Mouse (Mus musculus): ENCODE results near the gene Fnbp1.

The Fnbp1 gene

DNA sequence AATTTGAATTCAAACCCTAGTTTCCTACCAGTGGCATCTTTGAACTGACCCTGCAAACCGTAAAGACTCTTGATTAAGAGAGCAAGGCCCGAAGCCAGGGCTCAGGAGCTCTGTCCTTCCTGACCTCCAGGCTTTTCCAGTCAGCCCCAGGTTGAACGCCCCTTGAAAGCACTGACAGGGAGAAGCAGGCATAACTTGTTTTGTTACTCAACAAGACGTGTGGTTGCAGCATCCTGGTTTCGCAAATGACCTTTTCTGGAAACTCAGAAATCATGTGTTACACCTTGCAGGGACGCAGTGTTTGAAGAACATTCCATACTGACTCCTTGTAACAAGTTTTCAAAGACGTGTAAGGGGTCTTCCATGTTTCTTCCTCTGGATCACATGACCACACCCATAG lies 5.2 kb upstream of the Fnbp1 start:
- DNase-seq = no peak

DNA sequence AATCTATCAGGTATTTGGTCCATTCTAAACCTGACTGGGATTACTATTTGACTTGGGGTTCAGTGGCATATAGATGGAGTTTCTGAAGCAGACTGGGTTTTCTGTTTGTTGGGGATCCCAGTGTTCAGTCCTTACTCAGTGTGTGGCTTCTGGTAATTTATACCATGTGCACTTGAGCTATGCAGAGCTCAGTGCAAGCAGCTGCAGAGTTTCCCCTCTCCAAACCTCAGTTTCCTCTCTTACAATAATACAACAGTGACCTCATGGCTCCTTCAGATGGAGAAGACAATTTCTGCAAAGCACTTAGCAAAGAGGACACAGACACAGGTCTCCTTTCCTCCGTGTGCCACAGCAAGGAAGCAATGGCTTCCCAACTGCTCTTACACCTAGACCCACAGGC lies 3.1 kb upstream of the Fnbp1 start:
- DNase-seq = no peak

GRCm38 (mm10) chr2:31143768-31144695 lies 2.2 kb upstream of the Fnbp1 start:
- no peak for DNase-seq

GRCm38 (mm10) chr2:31143326-31143725 lies 1.5 kb upstream of the Fnbp1 start:
- DNase-seq = no peak

DNA sequence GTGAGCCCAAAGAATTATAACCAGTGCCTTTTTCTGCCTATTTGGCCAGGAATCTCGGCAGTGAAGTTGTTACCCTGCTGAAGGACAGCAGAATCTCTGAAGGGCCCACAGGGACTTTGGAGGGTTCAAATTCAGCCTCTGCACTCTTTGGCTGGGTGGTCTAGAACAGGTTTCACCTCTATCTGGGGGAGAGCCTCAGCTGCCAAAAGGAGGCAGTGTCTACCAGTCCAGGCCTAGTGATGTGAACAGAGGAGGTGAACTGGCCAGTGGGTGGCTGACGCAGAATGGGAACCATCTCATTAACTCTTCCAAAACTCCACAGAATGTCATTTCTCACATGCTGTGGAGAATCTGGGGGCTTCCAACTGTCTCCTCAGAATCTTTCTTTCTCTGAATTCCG lies 697 bp upstream of the Fnbp1 start:
- DNase-seq = peak in 1 of 2 experiments; percentile 41

GRCm38 (mm10) chr2:31141074-31141866 lies 538 bp downstream of the Fnbp1 start:
- DNase-seq = peak; percentile 46 to 63

DNA sequence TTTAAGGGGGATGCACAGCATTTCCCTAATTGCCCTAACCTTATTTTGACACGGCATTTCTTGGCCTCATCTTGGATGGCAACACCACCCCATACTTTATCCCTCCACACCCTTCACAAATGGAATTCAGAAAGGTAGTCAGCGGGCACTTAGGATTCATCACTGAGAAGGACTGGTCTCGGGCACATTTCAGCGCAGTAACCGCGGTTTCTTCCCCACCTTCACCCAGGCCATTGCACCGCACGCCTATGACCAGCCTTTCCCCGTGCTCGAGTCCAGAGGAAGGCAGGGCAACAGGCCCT lies 1.1 kb downstream of the Fnbp1 start:
- no peak for DNase-seq

- no peak for DNase-seq
These were observed 1.6 kb downstream of the Fnbp1 start for GRCm38 (mm10) chr2:31139991-31140771.

DNA sequence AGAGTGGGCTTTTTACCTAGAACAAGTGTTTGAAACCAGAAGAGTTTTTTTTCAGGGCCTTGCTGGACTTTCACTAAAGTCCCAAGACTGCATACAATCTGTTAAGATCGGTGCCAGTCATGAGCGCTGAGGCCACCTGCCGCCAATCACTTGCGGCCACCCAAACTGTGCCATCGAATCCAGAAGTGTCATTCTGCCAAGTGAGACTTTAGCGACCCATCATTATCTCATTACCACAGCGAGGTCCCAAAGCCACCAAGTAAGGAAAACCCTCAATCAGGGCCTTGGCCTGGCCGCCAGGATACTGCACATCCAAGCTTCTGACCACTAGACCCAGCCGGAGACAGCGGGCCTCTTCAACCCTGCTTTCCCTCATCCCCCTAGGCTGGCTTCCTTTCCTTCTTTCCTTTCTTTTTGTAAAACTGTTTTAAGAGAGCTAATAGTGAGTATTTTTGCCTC lies 2.6 kb downstream of the Fnbp1 start:
- no peak for DNase-seq

- no peak for DNase-seq
These were observed 4.7 kb downstream of the Fnbp1 start for GRCm38 (mm10) chr2:31137018-31137590.

DNA sequence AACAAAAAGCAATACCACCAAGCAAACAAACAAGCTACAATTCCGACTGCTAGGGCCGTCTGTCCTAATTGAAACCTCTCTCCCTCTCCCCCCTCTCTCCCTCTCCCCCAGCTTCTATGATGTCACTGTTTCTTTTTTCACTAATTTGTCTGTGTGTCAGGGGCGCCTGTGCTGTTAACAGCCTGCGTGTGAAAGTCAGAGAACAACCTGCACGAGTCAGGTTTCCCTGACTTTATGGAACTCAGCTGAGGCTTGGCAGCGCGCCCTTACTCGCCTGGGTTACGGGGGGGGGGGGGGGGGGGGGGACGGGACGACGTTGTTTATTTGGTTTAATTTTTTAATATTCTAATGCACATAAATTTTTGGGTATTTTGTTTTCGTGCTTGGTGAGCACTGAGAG lies 5.5 kb downstream of the Fnbp1 start:
- peak in 1 of 2 experiments; percentile 53 for DNase-seq

GRCm38 (mm10) chr2:31135512-31135931 lies 6.3 kb downstream of the Fnbp1 start:
- DNase-seq = peak in 1 of 2 experiments; percentile 35

GRCm38 (mm10) chr2:31133981-31134380 lies 7.8 kb downstream of the Fnbp1 start:
- DNase-seq = no peak

GRCm38 (mm10) chr2:31132682-31133081 lies 9.1 kb downstream of the Fnbp1 start:
- peak in 1 of 2 experiments; percentile 42 for DNase-seq

- DNase-seq = peak; percentile 54 to 67
These were observed 11.0 kb downstream of the Fnbp1 start for GRCm38 (mm10) chr2:31130815-31131299.

DNA sequence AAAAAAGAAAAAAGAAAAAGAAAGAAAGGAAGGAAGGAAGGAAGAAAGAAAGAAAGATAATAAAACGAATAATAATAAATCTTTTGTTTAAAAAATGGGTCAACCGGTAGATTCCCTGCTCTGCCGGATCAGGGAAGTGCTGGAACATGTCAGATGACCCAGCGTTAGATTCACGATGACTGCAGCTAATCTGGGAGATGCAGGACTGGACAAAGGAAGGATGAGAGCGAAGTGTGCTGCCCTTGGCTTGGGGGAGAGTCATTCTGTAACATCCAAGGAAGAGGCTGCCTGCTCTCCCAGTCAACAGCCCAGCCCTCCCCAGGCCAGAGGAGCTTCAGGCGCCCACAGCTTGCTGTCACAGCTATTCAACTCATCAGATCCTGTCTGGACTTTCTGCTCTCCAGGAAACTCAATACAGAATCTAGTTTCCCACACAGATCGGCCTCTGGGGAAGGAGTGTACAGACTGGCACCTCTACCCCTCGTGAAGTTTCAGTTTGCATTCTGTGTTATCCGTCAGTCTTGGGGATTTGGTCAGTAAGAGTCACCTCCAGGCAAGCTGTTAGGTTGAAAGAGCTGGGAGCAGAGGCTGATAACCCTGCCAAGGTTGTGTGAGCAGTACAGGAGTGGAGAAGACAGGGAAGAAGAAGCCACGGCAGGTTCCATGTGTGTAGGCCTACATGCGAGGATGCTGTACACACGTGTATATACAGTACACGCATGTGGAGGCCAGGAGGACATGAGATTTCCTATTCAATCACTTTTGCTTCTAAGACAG lies 11.9 kb downstream of the Fnbp1 start:
- DNase-seq = no peak

DNA sequence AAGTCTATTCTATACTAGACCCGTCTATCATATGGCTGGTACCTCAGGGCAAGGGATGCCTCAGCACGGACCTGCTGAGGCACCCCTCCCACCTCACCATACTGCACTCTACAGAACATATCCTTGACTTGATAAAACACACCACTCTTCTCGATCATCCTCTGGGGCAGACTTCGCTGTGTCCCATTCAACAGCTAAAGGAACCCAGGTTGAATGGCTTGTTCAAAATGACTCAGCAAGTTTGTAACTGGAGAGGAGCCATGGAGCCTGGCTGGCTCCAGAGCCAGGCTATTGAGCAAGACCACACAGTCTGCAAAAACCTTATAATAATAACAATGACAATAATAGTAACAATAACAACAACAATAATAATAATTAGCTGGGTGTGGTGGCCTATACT lies 13.9 kb downstream of the Fnbp1 start:
- peak; percentile 42 to 51 for DNase-seq

GRCm38 (mm10) chr2:31127219-31127618 lies 14.6 kb downstream of the Fnbp1 start:
- no peak for DNase-seq

DNA sequence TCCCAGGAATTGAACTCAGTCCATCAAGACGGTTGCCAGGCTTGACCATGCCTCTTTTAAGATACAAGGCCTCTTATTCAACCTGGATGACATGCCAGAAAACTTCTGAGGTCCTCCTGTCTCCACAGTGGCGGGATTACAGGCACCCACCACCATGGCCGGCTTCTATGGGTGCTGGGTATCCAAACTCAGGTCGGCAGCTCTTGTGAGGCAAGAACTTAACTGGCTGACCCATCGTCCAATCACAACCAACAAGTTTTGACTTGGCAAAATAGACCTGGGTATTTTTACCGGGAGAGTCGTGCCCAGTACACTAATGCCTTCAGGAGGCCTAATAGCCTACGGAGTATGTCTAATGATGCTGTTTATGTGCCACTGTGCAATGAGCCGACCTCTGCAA lies 15.8 kb downstream of the Fnbp1 start:
- DNase-seq = no peak

DNA sequence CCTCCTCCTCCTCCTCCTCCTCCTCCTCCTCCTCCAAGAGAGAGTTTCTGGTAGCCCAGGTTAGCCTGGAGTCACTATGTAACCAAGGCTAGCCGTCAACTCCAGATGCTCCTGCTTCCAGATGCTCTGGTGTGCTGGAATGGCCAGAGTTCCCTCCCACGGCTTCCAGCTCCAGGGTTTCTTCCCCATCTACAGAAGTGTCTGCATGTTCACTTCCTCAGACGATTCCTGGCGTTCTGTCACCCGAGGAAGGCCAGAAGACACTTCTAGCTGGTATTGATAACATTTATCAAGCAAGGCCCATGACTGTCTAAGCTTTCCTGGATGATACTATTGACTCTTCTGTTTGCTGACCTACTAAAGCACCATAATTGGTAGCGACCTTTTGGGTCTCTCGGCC lies 16.7 kb downstream of the Fnbp1 start:
- DNase-seq = no peak

DNA sequence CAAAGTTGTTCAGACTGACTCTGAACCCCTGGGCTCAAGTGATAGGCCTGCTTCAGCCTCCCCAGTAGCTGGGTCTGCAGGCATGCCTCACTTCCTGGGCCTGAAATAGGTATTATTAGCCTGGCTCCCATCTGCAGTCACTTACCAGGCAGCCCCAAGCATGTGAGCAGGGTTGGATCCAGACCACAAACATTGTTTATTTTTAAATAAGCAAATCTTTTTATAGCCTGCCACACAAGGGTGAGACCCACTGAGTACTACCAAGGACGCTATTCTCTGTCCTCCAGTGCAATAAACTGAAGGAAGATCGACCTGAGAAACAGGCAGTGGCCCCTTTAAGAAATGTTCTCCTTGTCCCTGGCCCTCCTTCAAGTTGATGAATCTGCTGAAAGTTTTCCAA lies 17.1 kb downstream of the Fnbp1 start:
- no peak for DNase-seq

- DNase-seq = no peak
These were observed 18.3 kb downstream of the Fnbp1 start for GRCm38 (mm10) chr2:31123493-31123892.

All from kidney, postnatal 36 days (tissue).